Mouse (Mus musculus): ENCODE data around the gene Slc38a2. TPM values are rescaled to one million over a fixed set of nuclear protein-coding genes. Genes with fewer than 3 reads are reported as not detected.

The Slc38a2 gene
- total RNA-seq, 2 experiments from 2014 or later: 63.8 to 137 TPM

DNA sequence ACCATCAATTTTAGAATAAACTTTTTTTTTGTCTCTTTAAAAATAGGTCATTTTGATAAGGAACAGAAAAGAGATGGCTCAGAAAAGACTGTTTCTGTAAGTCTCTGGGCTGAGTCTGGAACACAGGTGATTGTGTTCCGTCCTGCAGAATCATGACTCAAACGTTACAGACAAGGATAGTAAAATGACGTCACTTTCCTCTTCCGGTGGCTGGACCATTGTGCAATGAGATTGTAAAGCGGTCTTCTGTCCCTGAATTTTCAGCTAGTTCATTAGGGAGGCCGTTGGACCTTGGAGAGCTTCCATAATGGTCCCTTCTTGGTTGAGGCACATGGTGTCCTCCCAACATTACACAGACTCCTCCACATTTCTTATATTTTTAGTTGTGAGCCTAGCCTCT, 29.8 kb downstream of the Slc38a2 start:
- no peak for ATAC-seq (ENCODE audit: poor library complexity, severe bottlenecking)

DNA sequence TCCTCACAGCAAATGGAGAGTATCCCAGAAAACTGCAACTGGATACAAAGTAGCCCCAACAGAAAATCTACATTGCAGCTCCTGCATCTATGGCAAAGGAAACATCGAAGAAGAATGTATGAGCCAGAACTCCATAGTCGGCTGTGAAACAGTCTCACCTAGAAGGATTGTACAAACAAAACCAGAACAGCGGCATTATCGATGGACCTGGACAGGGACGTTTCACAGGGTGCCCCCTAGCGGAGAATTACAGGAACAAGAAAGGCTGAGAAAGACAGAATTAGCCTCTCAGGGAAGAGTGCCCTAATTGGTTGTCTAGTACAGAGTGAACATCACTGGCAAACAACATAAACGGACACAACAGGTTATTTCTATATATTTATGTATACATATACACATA, 32.9 kb downstream of the Slc38a2 start:
- ATAC-seq (ENCODE audit: poor library complexity, severe bottlenecking): peak; percentile 84

DNA sequence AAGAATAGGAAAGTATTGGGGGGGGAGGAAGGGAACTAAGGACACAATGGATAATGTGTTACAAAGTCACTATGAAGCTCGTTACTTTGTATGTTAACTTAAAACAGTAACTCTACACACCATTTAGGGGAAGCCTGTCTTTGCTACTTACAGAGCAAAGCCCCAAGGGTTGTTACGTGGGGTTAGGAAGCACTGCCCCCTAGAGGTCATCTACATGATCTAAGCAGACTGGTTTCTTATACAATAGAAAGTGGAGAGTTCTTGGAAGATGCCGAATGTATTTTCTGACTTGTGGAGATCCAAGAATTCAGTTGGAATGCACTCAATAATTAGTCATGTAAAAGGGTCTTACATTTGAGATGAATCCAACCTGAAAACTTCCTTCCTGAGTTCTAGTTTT, 33.6 kb downstream of the Slc38a2 start:
- peak; percentile 89 for ATAC-seq (ENCODE audit: poor library complexity, severe bottlenecking)

DNA sequence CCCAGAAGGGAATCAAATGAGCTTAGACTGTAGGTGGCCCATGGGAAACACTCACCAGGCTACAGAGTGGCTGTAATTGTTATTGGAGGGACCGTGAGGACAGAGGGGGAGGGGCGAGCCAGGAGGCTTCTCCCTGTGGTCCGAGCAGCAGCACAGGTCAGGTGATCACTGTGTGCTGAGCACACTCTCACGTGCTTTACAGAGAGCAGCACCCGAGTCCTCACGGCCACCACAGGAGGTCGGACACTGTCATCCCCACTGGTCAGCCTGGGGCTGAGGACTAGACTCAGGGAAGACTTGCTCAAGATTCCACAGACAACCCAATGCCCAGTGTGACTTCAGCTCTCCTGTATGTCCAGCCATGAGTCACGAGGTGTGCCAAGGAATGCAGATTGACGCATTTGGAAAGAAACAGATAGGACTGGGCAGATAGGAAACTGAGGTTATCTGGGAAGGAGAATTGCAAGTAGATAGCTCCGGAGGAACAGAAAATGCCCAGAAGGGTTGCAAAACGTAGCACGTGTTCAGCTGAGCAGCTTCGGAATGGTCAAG, 38.9 kb downstream of the Slc38a2 start:
- peak; percentile 58 for ATAC-seq (ENCODE audit: poor library complexity, severe bottlenecking)

DNA sequence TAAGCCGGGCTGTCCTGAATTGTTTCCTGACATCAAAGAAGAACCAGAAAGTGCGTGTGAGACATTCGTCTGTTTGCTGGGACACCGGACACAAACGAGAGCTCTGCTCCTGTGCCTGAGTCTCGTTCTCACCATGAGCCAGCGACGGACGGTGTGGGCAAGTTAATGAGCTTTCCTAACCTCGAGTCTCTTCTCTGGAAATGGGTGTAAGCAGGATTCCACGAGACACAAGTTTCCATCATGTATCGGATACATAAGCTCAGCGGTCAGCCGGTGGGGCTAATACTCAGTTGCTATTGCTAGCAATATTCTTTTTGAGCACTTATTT, 41.3 kb downstream of the Slc38a2 start:
- ATAC-seq (ENCODE audit: poor library complexity, severe bottlenecking): no peak

DNA sequence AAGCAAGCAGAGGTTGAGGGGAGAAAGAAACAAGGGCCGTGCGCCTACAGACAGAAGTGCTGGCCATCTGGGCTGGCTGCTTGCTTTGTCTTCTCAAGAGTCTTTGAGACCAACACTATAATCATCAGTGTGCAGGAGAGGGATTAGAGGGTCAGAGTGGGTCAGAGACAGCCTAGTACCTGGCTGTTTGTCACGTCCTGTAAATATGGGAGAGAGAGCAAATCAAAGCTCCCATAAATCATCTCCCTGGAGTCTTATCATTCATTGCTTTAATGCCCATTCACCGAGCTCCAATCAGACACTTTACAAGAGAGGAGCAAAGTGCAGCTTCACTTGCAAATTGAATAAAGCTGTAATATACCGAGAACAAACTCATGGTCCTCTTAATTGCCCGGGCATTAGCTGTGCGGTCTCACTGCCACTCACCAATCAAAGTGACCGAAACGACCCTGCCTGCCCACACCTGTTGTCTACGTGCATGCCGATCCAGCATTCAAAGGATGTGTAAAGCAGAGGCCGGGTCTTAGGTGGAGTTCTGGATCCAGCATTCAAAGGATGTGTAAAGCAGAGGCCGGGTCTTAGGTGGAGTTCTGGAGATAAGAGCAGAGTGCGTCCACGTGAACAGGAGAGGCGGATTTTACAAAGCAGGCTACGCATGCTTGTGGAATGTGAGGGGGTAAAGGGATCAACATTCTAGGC, 41.8 kb downstream of the Slc38a2 start:
- ATAC-seq (ENCODE audit: poor library complexity, severe bottlenecking): no peak

DNA sequence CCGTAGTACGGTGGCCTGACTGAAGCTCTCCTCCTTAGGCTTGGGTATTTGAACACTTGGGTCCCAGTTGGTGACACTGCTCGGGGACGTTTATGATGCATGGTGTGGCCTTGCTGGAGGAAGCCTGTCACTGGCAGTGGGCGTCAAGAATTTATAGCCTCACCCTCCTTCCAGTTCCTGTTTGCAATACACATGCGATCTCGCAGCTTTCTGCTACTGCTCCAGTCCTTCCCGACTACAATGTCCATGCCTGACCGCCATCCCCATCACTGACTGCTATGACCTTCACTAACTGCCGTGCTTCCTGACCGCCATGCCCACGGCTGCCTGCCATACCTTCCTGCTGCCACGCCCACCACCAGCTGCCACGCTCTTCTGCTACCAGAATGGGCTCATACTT, 44.0 kb downstream of the Slc38a2 start:
- peak; percentile 79 for ATAC-seq (ENCODE audit: poor library complexity, severe bottlenecking)

DNA sequence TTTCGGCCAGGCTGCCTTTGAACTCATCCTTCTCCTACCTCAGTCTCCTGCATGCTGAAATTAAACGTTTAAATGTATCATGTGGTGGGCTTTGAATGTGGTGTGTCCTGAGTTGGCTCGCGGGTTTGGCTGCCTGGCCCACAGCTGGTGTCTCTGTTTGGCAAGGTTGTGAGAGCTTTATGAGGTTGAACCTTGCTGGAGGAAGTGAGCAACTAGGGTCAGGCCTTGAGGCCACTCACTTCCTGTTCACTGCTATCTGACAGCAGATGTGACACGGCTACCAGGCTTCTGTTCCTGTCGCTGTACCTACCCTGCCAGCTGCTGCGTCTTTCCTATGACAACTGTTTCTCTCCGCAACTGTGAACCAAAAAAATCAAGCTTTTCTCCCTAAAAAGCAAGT, 44.8 kb downstream of the Slc38a2 start:
- peak; percentile 97 for ATAC-seq (ENCODE audit: poor library complexity, severe bottlenecking)

DNA sequence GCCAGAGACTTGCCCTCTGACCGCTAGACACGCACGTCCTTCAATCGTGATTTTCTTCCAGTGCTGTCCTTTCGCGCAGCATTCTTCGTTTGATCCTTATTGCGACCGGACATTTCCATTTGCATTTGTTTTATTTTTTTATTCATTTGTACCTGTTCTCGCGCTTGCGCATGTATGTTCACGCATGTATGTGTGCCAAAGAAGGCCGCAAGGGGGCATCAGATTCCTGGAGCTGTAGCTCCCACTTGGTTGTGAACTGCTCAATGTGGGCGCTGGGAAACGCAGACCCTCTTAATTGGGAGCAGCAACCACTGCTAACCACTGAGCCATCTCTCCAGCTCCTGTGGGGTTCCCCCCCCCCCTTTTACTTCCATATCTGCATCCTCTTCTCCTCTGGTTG, 46.5 kb downstream of the Slc38a2 start:
- ATAC-seq (ENCODE audit: poor library complexity, severe bottlenecking): no peak

DNA sequence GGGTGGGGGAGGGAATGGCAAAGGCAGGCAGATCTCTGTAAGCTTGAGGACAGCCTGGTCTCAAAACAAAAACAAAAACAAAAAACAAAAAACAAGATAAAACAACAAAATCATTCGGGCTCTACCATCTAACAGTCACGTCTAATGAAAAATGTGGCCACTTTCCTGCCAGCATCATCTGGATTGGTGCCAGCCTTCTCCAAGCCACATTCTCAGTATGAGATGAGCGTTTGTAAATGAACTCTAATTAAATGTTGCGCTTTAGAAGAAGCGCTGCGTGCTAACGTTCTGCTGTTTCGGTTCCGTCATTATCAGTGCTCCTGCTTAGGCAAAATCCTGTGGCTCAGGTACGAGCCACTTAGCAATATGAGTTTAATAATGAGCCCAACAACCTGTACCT, 47.0 kb downstream of the Slc38a2 start:
- no peak for ATAC-seq (ENCODE audit: poor library complexity, severe bottlenecking)

DNA sequence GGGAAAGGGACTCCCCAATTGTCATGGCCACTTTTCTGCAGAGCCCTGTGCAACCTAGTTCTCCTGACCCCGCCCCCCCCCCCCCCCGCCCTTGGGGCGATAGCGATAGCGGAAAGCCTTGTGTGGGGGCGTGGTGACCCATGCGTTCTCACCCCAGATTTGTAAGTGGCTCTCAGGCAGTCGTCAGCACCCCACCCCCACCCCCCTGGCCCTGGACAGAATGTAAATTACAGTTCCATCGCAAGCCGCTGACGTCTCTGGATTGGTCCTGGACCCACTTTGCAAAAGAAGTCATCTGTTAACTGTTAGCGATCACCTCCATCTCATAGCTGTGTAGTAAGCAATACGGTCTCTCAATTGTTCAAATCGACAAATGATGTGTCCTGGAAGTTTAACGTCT, 52.2 kb downstream of the Slc38a2 start:
- ATAC-seq (ENCODE audit: poor library complexity, severe bottlenecking): no peak

DNA sequence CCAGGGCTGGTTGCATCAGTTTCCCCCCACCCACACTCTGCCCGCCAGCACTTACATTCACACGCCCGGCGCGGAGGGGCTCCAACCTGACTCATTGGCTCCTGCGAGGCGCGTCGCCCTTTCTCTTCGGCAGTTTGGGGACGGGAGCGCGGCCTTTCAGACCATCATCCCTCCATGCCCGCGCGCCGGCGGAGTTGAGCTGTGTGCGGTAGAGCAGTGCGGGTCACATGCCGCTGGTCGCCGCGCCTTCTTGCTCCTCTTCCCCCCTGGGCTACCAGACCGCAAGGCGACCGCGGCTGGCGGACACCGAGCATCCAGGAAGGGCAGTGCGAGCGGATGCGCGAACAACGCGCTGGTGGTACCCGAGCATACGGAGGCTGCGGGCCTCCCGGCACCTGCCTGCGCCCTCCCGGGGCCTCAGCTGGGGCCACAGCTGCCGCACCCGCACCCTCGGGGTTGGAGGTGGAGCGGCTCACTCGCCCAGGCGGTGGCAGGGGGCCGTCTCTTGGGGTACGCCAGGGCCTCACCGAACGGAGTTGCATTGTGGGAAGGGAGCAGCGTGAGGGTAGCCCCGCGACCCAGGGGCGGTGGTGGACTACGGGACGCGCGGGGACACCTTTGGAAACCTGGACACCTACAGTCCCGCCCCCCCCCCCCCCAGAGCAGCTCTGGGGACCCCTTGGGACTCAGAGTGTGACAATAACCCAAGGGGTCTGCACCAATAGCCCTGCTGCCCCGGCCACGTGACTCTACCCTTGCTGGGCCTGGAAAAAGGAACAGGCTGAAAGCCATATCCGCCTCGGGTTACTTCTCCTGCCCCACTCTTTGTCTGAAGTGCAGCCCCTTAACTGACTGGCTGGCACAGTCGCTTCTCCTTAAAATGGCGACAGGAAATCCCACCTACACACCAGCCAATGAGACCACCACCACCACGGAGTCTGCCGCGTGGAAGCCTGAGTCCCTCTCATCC, 56.8 kb downstream of the Slc38a2 start, which contains the start of gene Slc38a1:
Slc38a1 (minus strand) TSS at position 478 of the 970 bp plus-strand sequence.
- ATAC-seq (ENCODE audit: poor library complexity, severe bottlenecking): peak; percentile 38

DNA sequence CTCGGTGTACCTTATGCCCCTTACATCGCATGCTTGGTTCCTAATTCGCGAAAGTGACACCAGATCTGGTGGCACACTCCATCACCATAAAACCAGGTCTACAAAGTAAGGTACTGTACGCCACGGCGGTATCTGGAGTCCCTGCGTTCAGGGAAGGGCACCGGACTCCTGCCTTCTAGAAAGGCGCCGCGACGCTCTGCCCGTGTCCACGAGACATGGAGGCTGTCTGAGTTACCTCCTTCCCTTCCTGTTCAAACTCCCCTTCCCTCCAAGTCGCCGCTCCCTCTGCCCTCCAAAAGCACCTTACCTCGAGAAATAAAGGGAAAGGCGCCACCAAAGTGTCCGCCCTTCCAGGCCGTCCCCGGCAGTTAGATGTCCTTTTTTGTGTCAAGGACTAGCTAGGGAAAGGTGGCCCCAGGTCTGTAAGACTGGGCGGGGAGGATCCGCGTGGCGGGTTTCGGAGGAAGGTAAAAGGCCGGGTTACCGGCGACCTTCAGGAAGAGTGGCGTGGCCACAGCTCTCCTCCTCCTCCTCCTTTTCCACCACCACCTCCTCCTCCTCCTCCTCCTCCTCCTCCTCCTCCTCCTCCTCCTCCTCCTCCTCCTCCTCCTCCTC, 57.6 kb downstream of the Slc38a2 start:
- peak; percentile 8 for ATAC-seq (ENCODE audit: poor library complexity, severe bottlenecking)

DNA sequence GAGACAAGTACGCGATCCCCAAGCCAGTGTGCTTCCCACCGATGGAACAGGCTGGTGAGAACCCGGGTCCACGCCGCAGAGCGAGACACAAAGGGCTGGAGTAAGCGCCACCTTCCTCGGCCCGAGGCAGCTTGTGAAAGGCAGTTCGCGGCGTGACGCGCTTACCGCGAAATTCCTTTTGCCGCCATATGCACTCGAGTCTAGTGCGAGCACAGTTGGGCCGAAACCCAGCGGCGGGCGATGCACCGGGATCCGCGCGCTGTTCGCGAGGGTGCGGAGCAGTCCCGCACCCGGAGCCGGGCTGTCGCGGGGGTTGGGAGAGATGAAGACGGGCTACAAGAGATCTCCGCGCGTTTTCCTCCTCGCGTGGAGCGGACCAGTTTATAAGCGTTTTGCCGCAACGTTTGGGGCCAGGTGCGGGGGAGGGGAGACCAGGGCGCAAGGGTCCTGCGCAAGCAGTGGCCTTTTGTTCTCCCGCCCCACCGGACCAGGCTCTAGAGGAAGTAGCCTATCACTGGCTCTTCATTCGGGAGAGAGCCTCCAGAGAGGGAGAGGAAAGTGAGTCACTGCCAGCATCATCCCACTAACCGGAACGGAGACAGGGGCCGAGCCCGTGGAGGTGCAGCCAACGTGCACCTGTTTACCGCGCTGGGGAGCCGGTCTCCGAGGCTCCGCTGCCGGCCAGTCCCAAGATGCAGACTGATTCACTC, 58.3 kb downstream of the Slc38a2 start:
- ATAC-seq (ENCODE audit: poor library complexity, severe bottlenecking): peak; percentile 53

DNA sequence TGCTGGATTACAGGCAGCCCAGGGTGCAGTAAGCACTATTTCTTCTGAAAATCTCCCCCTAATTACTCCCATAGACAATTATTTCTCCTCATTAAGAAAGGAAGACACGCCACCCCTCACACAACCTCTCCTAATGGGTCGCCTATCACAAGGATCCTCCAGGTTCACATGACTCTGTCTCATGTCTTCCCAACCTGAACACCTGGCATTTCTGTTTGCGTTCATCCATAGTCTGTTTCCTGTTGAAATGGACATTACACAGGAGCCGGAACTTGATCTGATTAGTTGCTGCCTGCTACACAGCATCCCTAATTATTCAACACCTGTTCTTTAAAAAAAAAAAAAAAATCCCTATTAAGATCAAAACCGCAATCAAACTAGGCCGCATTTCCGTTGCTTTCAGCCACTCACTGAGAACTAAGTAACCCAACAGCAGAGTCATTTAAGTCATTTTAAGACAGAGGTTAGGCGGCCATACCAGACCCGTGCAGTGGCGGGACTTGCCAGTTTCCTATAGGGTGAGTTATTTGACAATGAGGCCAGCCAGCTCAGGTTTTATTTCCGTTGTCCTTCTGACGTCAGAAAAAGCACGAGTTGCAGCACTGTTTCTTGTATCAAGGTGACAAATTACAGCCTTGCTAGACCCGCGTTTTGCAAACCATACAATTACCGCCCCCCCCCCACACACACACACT, 59.1 kb downstream of the Slc38a2 start:
- peak; percentile 20 for ATAC-seq (ENCODE audit: poor library complexity, severe bottlenecking)

DNA sequence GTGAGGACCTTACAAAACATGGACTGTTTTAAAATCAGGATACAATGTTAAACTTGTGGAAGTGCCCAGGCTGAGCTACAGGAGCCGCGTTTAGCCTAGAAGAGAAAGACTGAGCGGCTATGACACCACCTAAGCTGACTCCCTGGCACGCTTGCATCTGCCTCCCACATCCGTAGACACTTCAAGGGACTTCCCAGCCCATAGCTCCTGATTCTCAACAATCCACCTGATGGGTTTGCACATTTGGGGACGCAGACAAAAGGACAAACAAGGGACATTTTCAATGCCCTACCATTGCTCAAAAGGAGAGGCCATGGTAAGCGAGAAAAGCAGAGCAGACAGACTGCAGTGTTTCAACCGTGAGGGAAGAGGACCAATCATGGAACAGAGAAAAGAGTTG, 59.9 kb downstream of the Slc38a2 start:
- ATAC-seq (ENCODE audit: poor library complexity, severe bottlenecking): no peak

DNA sequence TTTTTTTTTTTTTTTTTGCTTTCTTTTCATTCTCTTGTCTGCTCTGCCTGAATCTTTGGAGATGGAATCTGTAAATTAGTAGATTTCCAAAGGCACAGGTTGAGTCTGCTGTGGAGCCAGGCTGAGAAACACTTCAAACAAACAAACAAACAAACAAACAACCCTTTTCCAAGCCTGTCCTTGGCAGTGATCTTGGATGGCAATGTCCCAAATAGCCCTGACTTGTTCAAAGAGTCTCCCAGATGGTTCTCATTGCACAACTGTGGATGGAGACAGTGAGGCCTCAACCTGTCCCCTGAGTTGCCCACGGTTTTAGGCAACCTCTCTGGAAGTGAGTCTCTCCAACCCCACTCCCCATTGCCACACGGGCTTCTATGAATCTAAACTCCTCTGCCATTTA, 60.9 kb downstream of the Slc38a2 start:
- ATAC-seq (ENCODE audit: poor library complexity, severe bottlenecking): no peak

DNA sequence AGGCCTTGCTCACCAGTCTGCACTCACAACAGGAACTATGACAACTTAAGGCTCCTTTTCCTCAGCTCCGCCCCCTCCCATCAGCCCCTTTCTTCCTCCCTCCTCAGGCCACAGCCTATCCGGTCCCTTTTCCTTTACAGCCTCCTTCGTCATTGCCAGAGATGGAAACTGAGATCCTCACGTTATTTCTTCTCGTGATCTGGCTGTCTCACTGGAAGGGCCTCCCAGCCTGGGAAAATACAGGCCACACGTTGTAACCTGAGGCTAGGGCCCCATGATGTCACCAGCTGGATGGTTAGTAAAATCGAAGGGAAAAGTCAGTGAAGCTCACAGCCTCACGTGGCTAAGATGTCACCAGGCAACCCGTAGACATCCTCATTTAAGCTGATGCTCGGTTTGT, 61.4 kb downstream of the Slc38a2 start:
- peak; percentile 46 for ATAC-seq (ENCODE audit: poor library complexity, severe bottlenecking)

All from megakaryocyte, adult 5-6 weeks (primary cell).